Mouse (Mus musculus): ENCODE measurements around the gene Cdk17.
"Not testable (repeated sequence)": the region's sequence is repeated elsewhere in the genome, so short reads cannot be mapped to it uniquely, and the experiment has no call there.

Cdk17 gene

GRCm38 (mm10) chr10:93143285-93143985 lies 17.2 kb upstream of the Cdk17 start:
- no peak for DNase-seq

- DNase-seq, result no peak
Observed at GRCm38 (mm10) chr10:93143986-93144314, 16.7 kb upstream of the Cdk17 start.

- no peak for DNase-seq
Observed at GRCm38 (mm10) chr10:93144579-93144978, 16.1 kb upstream of the Cdk17 start.

GRCm38 (mm10) chr10:93145088-93145487 lies 15.6 kb upstream of the Cdk17 start:
- peak; percentile 75 to 85 for DNase-seq

- no peak for DNase-seq
Observed at GRCm38 (mm10) chr10:93146601-93147000, 14.1 kb upstream of the Cdk17 start.

- peak; percentile 30 to 53 for DNase-seq
Observed at GRCm38 (mm10) chr10:93147691-93148090, 13.0 kb upstream of the Cdk17 start.

- no peak for DNase-seq
Observed at GRCm38 (mm10) chr10:93149597-93149996, 11.1 kb upstream of the Cdk17 start.

- no peak for DNase-seq
Observed at GRCm38 (mm10) chr10:93151775-93152174, 8.9 kb upstream of the Cdk17 start.

- no peak for DNase-seq
Observed at GRCm38 (mm10) chr10:93152698-93153097, 8.0 kb upstream of the Cdk17 start.

- DNase-seq, result not testable (repeated sequence)
Observed at GRCm38 (mm10) chr10:93153404-93153803, 7.3 kb upstream of the Cdk17 start.

- no peak for DNase-seq
Observed at GRCm38 (mm10) chr10:93159651-93160496, 801 bp upstream of the Cdk17 start.

- DNase-seq, result peak; percentile 77
Observed at GRCm38 (mm10) chr10:93160497-93160806, 223 bp upstream of the Cdk17 start.

- peak in 1 of 2 experiments; percentile 73 for DNase-seq
Observed at GRCm38 (mm10) chr10:93161511-93162275, 1.0 kb downstream of the Cdk17 start.

- no peak for DNase-seq
Observed at GRCm38 (mm10) chr10:93162276-93162971, 1.7 kb downstream of the Cdk17 start.

GRCm38 (mm10) chr10:93162972-93163660 lies 2.4 kb downstream of the Cdk17 start:
- DNase-seq, result no peak

- DNase-seq, result no peak
Observed at GRCm38 (mm10) chr10:93163711-93164488, 3.2 kb downstream of the Cdk17 start.

GRCm38 (mm10) chr10:93165416-93166381 lies 5.0 kb downstream of the Cdk17 start:
- DNase-seq, result no peak

- peak; percentile 32 to 43 for DNase-seq
Observed at GRCm38 (mm10) chr10:93166382-93166769, 5.7 kb downstream of the Cdk17 start.

GRCm38 (mm10) chr10:93167311-93167710 lies 6.6 kb downstream of the Cdk17 start:
- DNase-seq, result no peak

GRCm38 (mm10) chr10:93168067-93168466 lies 7.4 kb downstream of the Cdk17 start:
- no peak for DNase-seq
